Mouse (Mus musculus) kidney, adult 18-20 months (tissue): Measurements from ENCODE around the gene Rd3l.
"Not testable (repeated sequence)": the region's sequence is repeated elsewhere in the genome, so short reads cannot be mapped to it uniquely, and the experiment has no call there.

Experiments
- DNase-seq: peaks from one replicate; pipeline ENCODE4 v3.0.0; 2021

Rd3l gene

GRCm38 (mm10) chr12:111963339-111963738 is 17.8 kb downstream of the Rd3l start:
- peak; percentile 52 for DNase-seq

- peak; percentile 82 for DNase-seq
These were observed 22.8 kb downstream of the Rd3l start for GRCm38 (mm10) chr12:111958101-111958865.

- DNase-seq: no peak
These were observed 24.9 kb downstream of the Rd3l start for GRCm38 (mm10) chr12:111956173-111956572.

GRCm38 (mm10) chr12:111951701-111952100 is 29.4 kb downstream of the Rd3l start:
- DNase-seq: no peak

- DNase-seq: no peak
These were observed 30.6 kb downstream of the Rd3l start for GRCm38 (mm10) chr12:111950486-111950885.

GRCm38 (mm10) chr12:111946716-111947115 is 34.4 kb downstream of the Rd3l start:
- DNase-seq: peak; percentile 71

- DNase-seq: not testable (repeated sequence)
These were observed 35.1 kb downstream of the Rd3l start for GRCm38 (mm10) chr12:111945765-111946655.

- DNase-seq: peak; percentile 32
These were observed 36.0 kb downstream of the Rd3l start for GRCm38 (mm10) chr12:111945115-111945514.

- DNase-seq: not testable (repeated sequence)
These were observed 36.8 kb downstream of the Rd3l start for GRCm38 (mm10) chr12:111944065-111944987.

GRCm38 (mm10) chr12:111943421-111944064 is 37.6 kb downstream of the Rd3l start:
- no peak for DNase-seq

GRCm38 (mm10) chr12:111938623-111939177 is 42.4 kb downstream of the Rd3l start:
- DNase-seq: no peak

- peak; percentile 92 for DNase-seq
These were observed 44.2 kb downstream of the Rd3l start for GRCm38 (mm10) chr12:111936706-111937550.

- DNase-seq: no peak
These were observed 47.1 kb downstream of the Rd3l start for GRCm38 (mm10) chr12:111933971-111934370.

- DNase-seq: peak; percentile 73
These were observed 47.9 kb downstream of the Rd3l start for GRCm38 (mm10) chr12:111933032-111933704.

GRCm38 (mm10) chr12:111932513-111932912 is 48.6 kb downstream of the Rd3l start:
- DNase-seq: no peak

- no peak for DNase-seq
These were observed 49.6 kb downstream of the Rd3l start for GRCm38 (mm10) chr12:111931411-111932025.
